Mouse (Mus musculus) embryonic fibroblast, embryonic 13.5 days (primary cell): Measurements from ENCODE around the gene L1cam. TPM values are rescaled to one million over a fixed set of nuclear protein-coding genes. Genes with fewer than 3 reads are reported as not detected.
A peak's percentile ranks its signal among the peaks of the same experiment; 100 is the strongest.

Experiments
- H3K27ac ChIP-seq: 2 replicates; pipeline ENCODE4 v1.5.1; 2012; ENCODE audit warnings: low read length, control low read depth, inconsistent platforms; ENCODE audit not compliant: insufficient read depth
- H3K4me1 ChIP-seq: 2 replicates; pipeline ENCODE4 v1.6.1; 2011; ENCODE audit warnings: low read length; ENCODE audit not compliant: control insufficient read depth, insufficient read depth
- H3K4me3 ChIP-seq: 2 replicates; pipeline ENCODE4 v1.5.1; 2011; ENCODE audit warnings: mild to moderate bottlenecking, control low read depth, low read length; ENCODE audit not compliant: insufficient read depth
- CTCF ChIP-seq: IDR thresholded peaks from 2 replicates; pipeline ENCODE4 v1.5.1; 2011; ENCODE audit warnings: mild to moderate bottlenecking, control low read depth, low read length, moderate library complexity, borderline replicate concordance; ENCODE audit not compliant: insufficient read depth
- POLR2A ChIP-seq: IDR thresholded peaks from 2 replicates; pipeline ENCODE4 v1.6.1; 2011; ENCODE audit warnings: low read depth, mild to moderate bottlenecking, control low read depth, low read length, moderate library complexity
- polyA plus RNA-seq: library from polyadenylated mRNA; stranded (reverse); fragments of >200 nt; gene quantifications from 2 replicates; pipeline ENCODE4 v1.2.4, GENCODE M21; 2011; ENCODE audit warnings: low read depth; ENCODE audit not compliant: missing spikeins, insufficient read length

Gene L1cam
- polyA plus RNA-seq: 0.27 and 1.3 TPM in 2 replicates

- TF ChIP-seq POLR2A (no peak), CTCF (no peak)
- H3K4me3 ChIP-seq: no peak within 1 kb of the TSS
These were observed at the start of gene L1cam for GRCm38 (mm10) chrX:73895719-73896118. Gene L1cam (minus strand): TSS chrX:73896105.

GRCm38 (mm10) chrX:73942294-73942693, 46.4 kb upstream of the L1cam start:
- Histone ChIP-seq H3K4me3 (no peak overlapping the region), H3K27ac (no peak overlapping the region), H3K4me1 (no peaks in the 10 kb centered on the region)
- no peak for TF ChIP-seq CTCF
- TF ChIP-seq POLR2A: no peak

More at GRCm38 (mm10) chrX:73895719-73896118, at the start of gene L1cam:
- Histone ChIP-seq H3K4me1 (no peaks in the 10 kb centered on the region), H3K27ac (no peak within 1 kb of the TSS)

- no peak for TF ChIP-seq POLR2A
- TF ChIP-seq CTCF: no peak
- H3K4me1 ChIP-seq: no peaks in the 10 kb centered on the region
- H3K4me3 ChIP-seq: no peak overlapping the region
- H3K27ac ChIP-seq: no peak overlapping the region
These were observed 46.0 kb upstream of the L1cam start for GRCm38 (mm10) chrX:73941860-73942259.

- Histone ChIP-seq H3K27ac (no peak overlapping the region), H3K4me1 (no peaks in the 10 kb centered on the region), H3K4me3 (no peak overlapping the region)
- TF ChIP-seq POLR2A: no peak
- TF ChIP-seq CTCF: no peak
These were observed 36.0 kb upstream of the L1cam start for GRCm38 (mm10) chrX:73931871-73932270.

GRCm38 (mm10) chrX:73930402-73931062, 34.6 kb upstream of the L1cam start, which contains the start of gene Renbp:
Gene Renbp (minus strand): TSS chrX:73930850.
- H3K4me3 ChIP-seq: peak within 1 kb of the TSS; percentile 46
- TF ChIP-seq POLR2A: peak; percentile 56; the same call in 1 of the 2 replicates
- no peak for TF ChIP-seq CTCF
- no peaks in the 10 kb centered on the region for H3K4me1 ChIP-seq
- H3K27ac ChIP-seq: no peak within 1 kb of the TSS

GRCm38 (mm10) chrX:73922550-73922882, 26.6 kb upstream of the L1cam start:
- no peak overlapping the region for H3K27ac ChIP-seq
- H3K4me3 ChIP-seq: peak overlapping the region; percentile 43; the same call in 1 of the 2 replicates
- TF ChIP-seq POLR2A: no peak
- TF ChIP-seq CTCF: no peak
- no peaks in the 10 kb centered on the region for H3K4me1 ChIP-seq

GRCm38 (mm10) chrX:73921823-73922549, 26.1 kb upstream of the L1cam start, which contains the start of the genes Arhgap4 and Naa10:
Gene Arhgap4 (minus strand): TSS chrX:73921870.
Gene Naa10 (minus strand): TSS chrX:73921944.
- Histone ChIP-seq H3K4me3 (peak within 1 kb of the TSS; percentile 91), H3K27ac (peak within 1 kb of the TSS; percentile 53), H3K4me1 (no peaks in the 10 kb centered on the region)
- peak; percentile 54 for TF ChIP-seq POLR2A
- TF ChIP-seq CTCF: no peak

- H3K4me3 ChIP-seq: peak overlapping the region; percentile 91
- no peak for TF ChIP-seq CTCF
- no peaks in the 10 kb centered on the region for H3K4me1 ChIP-seq
- peak overlapping the region; percentile 53 for H3K27ac ChIP-seq
These were observed 25.4 kb upstream of the L1cam start for GRCm38 (mm10) chrX:73921285-73921822.

- no peak overlapping the region for H3K4me3 ChIP-seq
- no peak overlapping the region for H3K27ac ChIP-seq
- no peak for TF ChIP-seq POLR2A
- no peak for TF ChIP-seq CTCF
- no peaks in the 10 kb centered on the region for H3K4me1 ChIP-seq
These were observed 22.7 kb upstream of the L1cam start for GRCm38 (mm10) chrX:73918631-73919030.

- Histone ChIP-seq H3K4me3 (no peak overlapping the region), H3K27ac (no peak overlapping the region), H3K4me1 (no peaks in the 10 kb centered on the region)
- TF ChIP-seq POLR2A (no peak), CTCF (no peak)
These were observed 21.0 kb upstream of the L1cam start for GRCm38 (mm10) chrX:73916945-73917344.
